Comparison of ENCODE assay signal across 8 mouse cellular contexts in genomic region chr2:26932473-26933303, GRCm38 (mm10). TPM values are rescaled to one million over a fixed set of nuclear protein-coding genes. Genes with fewer than 3 reads are reported as not detected.
DNase-seq lines count a peak whose midpoint lies in the region; ATAC-seq and TF ChIP-seq lines count a peak whose summit lies in the region.

No protein-coding gene starts in this region.

- H3K9me3 ChIP-seq in forebrain, embryonic 11.5 days (ENCODE audit: control insufficient read depth, low read length) = no peaks in the 10 kb centered on the region
- no peaks in the 10 kb centered on the region for H3K9me3 ChIP-seq in lung, postnatal 0 days (ENCODE audit: low read length)

- peak overlapping the region; percentile 91 for H3K27ac ChIP-seq in left cerebral cortex, adult 2 months
- peak overlapping the region; percentile 62 for H3K27ac ChIP-seq in forebrain, embryonic 11.5 days (ENCODE audit: low read depth, low read length)
- peak overlapping the region; percentile 96 for H3K27ac ChIP-seq in lung, postnatal 0 days (ENCODE audit: low read length)

- peak; percentile 49 for ATAC-seq in forebrain, embryonic 11.5 days (replicated peaks; ENCODE audit: low FRiP score)
- ATAC-seq in lung, postnatal 0 days = no peak; the same call in 1 of the 2 replicates

- peak overlapping the region; percentile 72 for H3K4me2 ChIP-seq in forebrain, embryonic 11.5 days (ENCODE audit: low read depth, low read length, severe bottlenecking)
- H3K4me2 ChIP-seq in lung, postnatal 0 days (replicated peaks; ENCODE audit: low read depth, low read length) = peak overlapping the region; percentile 83

- no peak for TF ChIP-seq CTCF in left cerebral cortex, adult 2 months (IDR thresholded peaks at IDR 0.05)
- no peak for TF ChIP-seq CTCF in lung, postnatal 0 days (IDR thresholded peaks at IDR 0.05)

- H3K4me3 ChIP-seq in left cerebral cortex, adult 2 months = peak overlapping the region; percentile 96
- H3K4me3 ChIP-seq in forebrain, embryonic 11.5 days (ENCODE audit: low read depth, low read length) = peak overlapping the region; percentile 95
- H3K4me3 ChIP-seq in lung, postnatal 0 days (ENCODE audit: low read depth, low read length) = peak overlapping the region; percentile 87

- TF ChIP-seq EP300 in lung, postnatal 0 days (IDR thresholded peaks at IDR 0.05) = no peak

- DNase-seq in left cerebral cortex, adult 2 months (ENCODE audit: extremely low spot score in 1 of 2, low spot score in 2 of 2) = peak; percentile 21 to 23
- DNase-seq in left cerebral cortex, postnatal 25 days (ENCODE audit: low spot score in 2 of 2) = no peak
- DNase-seq in T-cell, adult 2 months (ENCODE audit: low spot score) = peak; percentile 23
- no peak for DNase-seq in forebrain, embryonic 11.5 days (ENCODE audit: low spot score)
- peak; percentile 68 for DNase-seq in kidney, adult 11 months
- peak; percentile 33 for DNase-seq in lung, postnatal 0 days (ENCODE audit: low spot score)
- DNase-seq in thymus, postnatal 14 days = peak; percentile 58
- no peak for DNase-seq in ovary, postnatal 14 days (ENCODE audit: low spot score)

- peak overlapping the region; percentile 95 for H3K9ac ChIP-seq in forebrain, embryonic 11.5 days (ENCODE audit: low read length)
- H3K9ac ChIP-seq in lung, postnatal 0 days (replicated peaks; ENCODE audit: low read depth) = peak overlapping the region; percentile 99

- WGBS in forebrain, embryonic 11.5 days = 3% methylated on average over 43 of the region's 49 CpGs
- 5% methylated on average over 33 of the region's 49 CpGs for WGBS in lung, postnatal 0 days

- intact Hi-C loops in left cerebral cortex, adult 2 months (cut with DNase I) = loop anchor here (1.0 to 5.0 kb wide), 5 partner anchors 16 to 305 kb away; partner anchors contain the start of genes Med22, Rpl7a, Slc2a6 and Surf1
- intact Hi-C loops in left cerebral cortex, postnatal 25 days (cut with DNase I) = loop anchor here (1.0 to 5.0 kb wide), 2 partner anchors 32 to 80 kb away; partner anchors contain the start of gene Rexo4

- H3K36me3 ChIP-seq in forebrain, embryonic 11.5 days (ENCODE audit: control insufficient read depth, insufficient read depth, low read length) = no peaks in the 10 kb centered on the region
- no peaks in the 10 kb centered on the region for H3K36me3 ChIP-seq in lung, postnatal 0 days (ENCODE audit: insufficient read depth, low read length)

- H3K27me3 ChIP-seq in forebrain, embryonic 11.5 days (ENCODE audit: control insufficient read depth, insufficient read depth, low read length) = no peaks in the 10 kb centered on the region
- no peaks in the 10 kb centered on the region for H3K27me3 ChIP-seq in lung, postnatal 0 days (replicated peaks; ENCODE audit: insufficient read depth, low read length)

- peaks cover 8% of the 10 kb centered on the region for H3K4me1 ChIP-seq in forebrain, embryonic 11.5 days (replicated peaks; ENCODE audit: control insufficient read depth, insufficient read depth, low read length)
- peaks cover 15% of the 10 kb centered on the region; the same call in 1 of the 2 replicates for H3K4me1 ChIP-seq in lung, postnatal 0 days (ENCODE audit: insufficient read depth, low read depth, low read length)

RNA-seq across cellular contexts. Expression of gene Surf4, which starts 1.0 kb away (rescaled TPM):
- total RNA-seq in left cerebral cortex, adult 2 months (2021) = 10 to 100 TPM; 46.6 to 50.0 TPM
- total RNA-seq in left cerebral cortex, postnatal 25 days (2021) = 10 to 100 TPM; 51.1 to 56.4 TPM
- polyA plus RNA-seq in forebrain, embryonic 11.5 days (2014; fragmentation: Nextera tagmentation; extraction: Ambion mirVana) = 144 and 152 TPM in 2 replicates
- polyA plus RNA-seq in lung, postnatal 0 days (2015; fragmentation: Nextera tagmentation; extraction: Ambion mirVana) = 167 and 171 TPM in 2 replicates

RNA-seq across cellular contexts. Expression of gene Stkld1, which starts 1.2 kb away (rescaled TPM):
- total RNA-seq in left cerebral cortex, adult 2 months (2021) = under 1 TPM in 1 of 2 experiments, not detected in 1; 0.37 TPM
- total RNA-seq in left cerebral cortex, postnatal 25 days (2021) = under 1 TPM; 0.43 to 0.73 TPM
- polyA plus RNA-seq in forebrain, embryonic 11.5 days (2014; fragmentation: Nextera tagmentation; extraction: Ambion mirVana) = 0.11 TPM in 1 of 2 replicates, not detected in the other
- polyA plus RNA-seq in lung, postnatal 0 days (2015; fragmentation: Nextera tagmentation; extraction: Ambion mirVana) = 0.13 and 0.24 TPM in 2 replicates

RNA-seq across cellular contexts. Expression of gene Surf1, which starts 16.4 kb away (rescaled TPM):
- total RNA-seq in left cerebral cortex, adult 2 months (2021) = 10 to 100 TPM; 96.6 to 97.2 TPM
- total RNA-seq in left cerebral cortex, postnatal 25 days (2021) = 10 to 100 TPM; 89.6 to 98.4 TPM
- 44.1 and 44.6 TPM in 2 replicates for polyA plus RNA-seq in forebrain, embryonic 11.5 days (2014; fragmentation: Nextera tagmentation; extraction: Ambion mirVana)
- 59.6 and 59.7 TPM in 2 replicates for polyA plus RNA-seq in lung, postnatal 0 days (2015; fragmentation: Nextera tagmentation; extraction: Ambion mirVana)

RNA-seq across cellular contexts. Expression of gene Surf2, which starts 16.5 kb away (rescaled TPM):
- total RNA-seq in left cerebral cortex, adult 2 months (2021) = 10 to 100 TPM; 37.8 to 37.9 TPM
- total RNA-seq in left cerebral cortex, postnatal 25 days (2021) = 10 to 100 TPM; 33.4 to 37.1 TPM
- 43.6 and 44.5 TPM in 2 replicates for polyA plus RNA-seq in forebrain, embryonic 11.5 days (2014; fragmentation: Nextera tagmentation; extraction: Ambion mirVana)
- 23.0 and 23.8 TPM in 2 replicates for polyA plus RNA-seq in lung, postnatal 0 days (2015; fragmentation: Nextera tagmentation; extraction: Ambion mirVana)

RNA-seq across cellular contexts. Expression of gene Rpl7a, which starts 22.1 kb away (rescaled TPM):
- 100 to 1,000 TPM; 208 to 232 TPM for total RNA-seq in left cerebral cortex, adult 2 months (2021)
- 100 to 1,000 TPM; 229 to 238 TPM for total RNA-seq in left cerebral cortex, postnatal 25 days (2021)
- 647 and 668 TPM in 2 replicates for polyA plus RNA-seq in forebrain, embryonic 11.5 days (2014; fragmentation: Nextera tagmentation; extraction: Ambion mirVana)
- polyA plus RNA-seq in lung, postnatal 0 days (2015; fragmentation: Nextera tagmentation; extraction: Ambion mirVana) = 380 and 417 TPM in 2 replicates

Comparison
In these comparisons a context has a peak if more than half of its experiments do, and no peak if none do; other contexts are left out.
1. DNase-seq: peak in left cerebral cortex, adult 2 months (2 of 2), T-cell, adult 2 months (single experiment), kidney, adult 11 months (single experiment), lung, postnatal 0 days (single experiment) and thymus, postnatal 14 days (single experiment); none in left cerebral cortex, postnatal 25 days (0 of 2), forebrain, embryonic 11.5 days (single experiment) and ovary, postnatal 14 days (single experiment).
2. Peak in every context shown above with its lines, with median percentiles within 50 percentile points of each other: H3K27ac ChIP-seq and H3K4me3 ChIP-seq.